Comparison of ENCODE assay signal across 26 mouse cellular contexts in the genomic region with DNA sequence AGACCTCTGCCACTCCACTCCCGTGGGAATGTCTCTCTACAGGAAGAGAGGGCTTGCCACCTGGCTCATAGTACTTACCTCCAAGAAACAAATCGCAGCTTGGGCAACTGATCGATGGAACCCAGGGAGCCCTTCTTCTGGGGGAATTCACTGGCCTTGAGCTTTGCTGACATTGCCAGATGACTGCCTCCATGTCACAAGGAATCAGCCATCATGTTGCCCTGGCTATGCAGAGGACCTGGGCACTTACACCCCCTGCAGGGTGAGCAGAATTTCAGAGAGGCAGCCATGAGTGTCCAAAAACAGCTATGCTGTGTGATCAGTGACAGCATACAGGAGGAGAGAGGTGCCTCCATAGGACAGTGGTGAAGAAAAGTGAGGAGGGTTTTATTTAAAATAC. TPM values are rescaled to one million over a fixed set of nuclear protein-coding genes. Genes with fewer than 3 reads are reported as not detected.
"Had no signal": no experiment of that assay in that cellular context is flagged by ENCODE, and none has a peak within 500 bp of the region (broad histone marks: within the 10 kb centered on the region; RNA-seq: fewer than 3 reads in every experiment).

No protein-coding gene starts in this region.

- H3K4me2 ChIP-seq: heart, embryonic 12.5 days; hindbrain, embryonic 12.5 days; hindbrain, embryonic 15.5 days; intestine, embryonic 15.5 days; limb, embryonic 12.5 days; liver, embryonic 11.5 days; liver, embryonic 13.5 days had no signal

- H3K27ac ChIP-seq: heart, embryonic 10.5 days; hindbrain, embryonic 10.5 days; hindbrain, embryonic 12.5 days; hindbrain, embryonic 15.5 days; intestine, embryonic 15.5 days; layer of hippocampus, adult 2 months; limb, embryonic 10.5 days; limb, embryonic 12.5 days; liver, embryonic 13.5 days had no signal

- H3K4me3 ChIP-seq: heart, embryonic 10.5 days; heart, embryonic 12.5 days; hindbrain, embryonic 10.5 days; hindbrain, embryonic 12.5 days; hindbrain, embryonic 15.5 days; intestine, embryonic 15.5 days; layer of hippocampus, adult 2 months; limb, embryonic 10.5 days; limb, embryonic 12.5 days; liver, embryonic 13.5 days had no signal

- H3K36me3 ChIP-seq: heart, embryonic 10.5 days; heart, embryonic 12.5 days; hindbrain, embryonic 10.5 days; hindbrain, embryonic 12.5 days; hindbrain, embryonic 15.5 days; intestine, embryonic 15.5 days; limb, embryonic 10.5 days; limb, embryonic 12.5 days; liver, embryonic 13.5 days had no signal

- ATAC-seq: inflammation-experienced regulatory T-cells, adult 6 months; intestine, embryonic 15.5 days; intestine, postnatal 0 days had no signal

- H3K4me1 ChIP-seq: heart, embryonic 10.5 days; hindbrain, embryonic 10.5 days; hindbrain, embryonic 12.5 days; hindbrain, embryonic 15.5 days; intestine, embryonic 15.5 days; limb, embryonic 10.5 days; liver, embryonic 13.5 days had no signal

- H3K9me3 ChIP-seq: heart, embryonic 10.5 days; hindbrain, embryonic 15.5 days; intestine, embryonic 15.5 days; limb, embryonic 10.5 days; limb, embryonic 12.5 days; liver, embryonic 13.5 days had no signal

- H3K9ac ChIP-seq: heart, embryonic 12.5 days; hindbrain, embryonic 12.5 days; hindbrain, embryonic 15.5 days; intestine, embryonic 15.5 days; limb, embryonic 12.5 days; liver, embryonic 13.5 days had no signal

- DNase-seq: gastrocnemius, postnatal 10 days; gastrocnemius, postnatal 25 days; heart, adult 18-20 months; heart, postnatal 10 days; heart, postnatal 4 days; kidney, adult 18-20 months; kidney, adult 8-10 months; kidney, postnatal 10 days; kidney, postnatal 25 days; kidney, postnatal 4 days; liver; liver, embryonic 13.5 days had no signal

- H3K27me3 ChIP-seq: heart, embryonic 12.5 days; hindbrain, embryonic 12.5 days; hindbrain, embryonic 15.5 days; intestine, embryonic 15.5 days; liver, embryonic 13.5 days had no signal

RNA-seq across cellular contexts. Expression of a gene that starts 48.2 kb away (rescaled TPM):
- total RNA-seq: granulocyte monocyte progenitor cell, adult 5-6 weeks had no signal
- polyA plus RNA-seq: kidney, embryonic 14.5 days; liver, embryonic 11.5 days had no signal
